Mouse (Mus musculus) right cerebral cortex, adult 18-20 months (tissue): ENCODE measurements at regions not wholly inside any gene's neighbourhood (a gene's known extent, or its start where the extent isn't known, plus 50 kb on each side); places are given as distances from the start of the nearest gene placed in this dataset.
A peak's percentile ranks its signal among the peaks of the same experiment; 100 is the strongest.
"Not testable (repeated sequence)": the region's sequence is repeated elsewhere in the genome, so short reads cannot be mapped to it uniquely, and the experiment has no call there.

Source experiments
- DNase-seq: peaks from one replicate; pipeline ENCODE4 v3.0.0; 2022; ENCODE audit warnings: mixed read lengths

DNA sequence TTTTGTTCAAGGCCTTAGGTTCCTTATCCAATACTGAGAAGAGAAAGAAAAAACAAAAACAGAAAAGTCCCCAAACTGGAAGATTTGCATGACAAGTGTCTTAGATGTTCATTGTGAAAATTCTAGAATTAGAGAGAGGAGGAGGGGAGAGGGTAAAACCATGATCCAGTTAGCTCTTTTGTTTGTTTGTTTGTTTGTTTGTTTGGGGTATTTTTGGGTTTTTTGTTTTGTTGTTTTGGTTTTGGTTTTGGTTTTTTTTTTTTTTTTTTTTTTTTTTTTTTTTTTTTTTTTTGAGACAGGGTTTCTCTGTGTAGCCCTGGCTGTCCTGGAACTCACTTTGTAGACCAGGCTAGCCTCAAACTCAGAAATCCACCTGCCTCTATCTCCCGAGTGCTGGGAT lies 100.8 kb upstream of the Klf3 start:
- not testable (repeated sequence) for DNase-seq

DNA sequence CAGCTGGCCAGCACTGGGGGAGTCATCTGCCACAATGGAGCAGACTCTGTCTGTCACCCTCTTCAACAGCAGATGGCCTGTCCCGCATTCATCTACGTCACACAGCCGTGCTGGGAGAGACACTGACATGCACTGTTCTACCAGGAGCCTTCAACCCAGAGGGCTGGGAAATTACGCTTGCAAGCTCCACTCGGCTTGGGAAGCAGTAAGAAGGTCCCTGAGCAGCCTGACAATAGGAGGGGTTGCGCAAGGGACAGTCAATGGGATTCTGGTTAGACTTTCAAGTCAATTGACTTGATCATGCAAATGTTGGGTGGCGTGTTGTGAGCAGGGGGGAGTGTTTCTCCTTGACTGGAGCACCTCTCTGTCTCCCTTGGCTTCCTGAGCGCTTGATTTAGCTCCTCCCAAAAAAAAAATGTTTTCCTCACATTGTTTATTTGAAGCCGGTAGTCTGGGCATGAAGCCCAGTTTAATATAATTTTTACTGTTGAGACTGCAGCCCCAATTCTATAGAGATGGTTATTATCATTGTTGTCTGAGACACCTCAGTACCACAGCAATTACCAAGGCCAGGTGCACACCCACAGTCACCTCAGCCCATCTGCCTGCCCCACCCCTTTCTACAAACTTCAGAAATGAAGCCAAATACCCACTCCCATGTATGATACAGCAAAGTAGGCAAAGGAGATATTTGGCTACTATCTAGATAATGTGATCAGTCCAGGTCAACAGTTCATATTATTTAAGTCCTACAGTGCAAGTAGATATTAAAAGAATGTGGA lies 99.9 kb upstream of the Klf3 start:
- DNase-seq, result peak; percentile 58

DNA sequence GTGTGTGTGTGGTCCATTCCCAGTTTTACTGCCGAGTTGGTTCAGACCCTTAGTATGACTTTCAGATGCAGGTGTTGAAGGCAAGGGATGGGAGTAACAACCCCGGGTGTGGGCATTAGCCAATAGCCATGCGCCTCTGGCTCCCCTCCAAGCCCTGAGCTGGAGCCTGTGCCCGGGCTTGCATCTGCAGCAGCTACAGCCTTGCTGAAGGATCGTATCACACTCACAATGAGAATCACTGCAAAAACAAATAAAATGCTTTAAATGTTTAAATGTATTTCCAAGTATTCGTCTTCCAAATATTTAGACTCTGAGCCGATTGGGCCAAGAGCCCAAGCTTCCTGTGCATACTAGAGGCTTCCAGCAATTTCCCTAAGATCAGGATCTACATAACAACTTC lies 99.0 kb upstream of the Klf3 start:
- DNase-seq, result peak; percentile 53

DNA sequence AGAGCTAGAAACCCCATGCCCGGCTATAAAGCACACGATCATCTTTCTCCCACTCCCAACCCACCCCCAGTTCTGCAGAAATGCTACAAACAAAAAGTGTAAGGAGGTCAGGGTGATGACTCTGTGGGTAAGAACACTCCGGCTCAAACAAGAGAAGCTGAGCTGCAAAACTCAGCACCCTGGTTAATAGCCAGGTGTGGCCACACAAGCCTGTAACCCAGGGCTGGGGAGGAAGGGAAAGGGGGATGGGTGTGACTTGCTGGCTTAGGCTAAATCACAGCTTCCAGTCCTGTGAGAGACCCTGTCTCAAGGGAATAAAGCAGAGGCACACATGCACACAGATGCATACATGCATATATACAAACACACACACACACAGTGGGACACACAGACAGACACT lies 96.6 kb upstream of the Klf3 start:
- no peak for DNase-seq

DNA sequence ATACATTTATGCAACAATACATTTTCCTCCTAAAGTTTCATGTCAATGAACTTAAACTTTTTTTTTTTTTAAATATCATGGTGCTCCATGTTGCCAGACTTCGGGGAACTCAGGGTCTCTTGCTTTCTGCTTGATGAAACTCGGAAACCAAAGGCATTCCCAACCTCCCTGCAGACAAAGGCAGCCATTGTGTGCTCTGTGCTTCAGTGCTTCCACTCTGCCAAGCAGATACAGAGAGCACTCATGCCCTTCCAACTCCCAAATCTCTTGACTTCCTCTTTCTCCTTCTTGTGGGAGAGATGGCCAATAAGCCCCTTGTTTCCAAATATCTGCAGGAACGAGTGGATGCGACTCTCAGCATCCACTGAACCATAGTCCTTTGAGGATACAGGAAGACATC lies 94.0 kb upstream of the Klf3 start:
- DNase-seq, result no peak

DNA sequence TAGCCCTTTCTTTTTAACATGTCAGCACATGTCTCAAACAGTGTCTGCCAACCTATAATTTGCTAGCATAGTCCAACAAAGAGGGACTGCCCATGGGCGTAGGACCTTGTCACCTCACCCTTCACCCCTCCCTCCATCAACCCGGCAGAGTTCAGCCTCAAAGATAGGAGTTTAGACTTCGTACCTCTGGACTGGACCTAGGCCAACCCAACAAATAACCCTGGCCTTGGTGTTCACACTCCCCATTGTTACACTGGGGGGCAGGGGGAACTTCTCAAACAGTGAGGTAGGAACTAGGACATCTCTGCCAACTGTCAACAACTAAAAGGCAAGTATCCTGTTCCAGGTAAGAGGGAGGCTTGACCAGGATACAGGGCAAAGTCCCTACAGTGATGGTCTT lies 93.0 kb upstream of the Klf3 start:
- no peak for DNase-seq

DNA sequence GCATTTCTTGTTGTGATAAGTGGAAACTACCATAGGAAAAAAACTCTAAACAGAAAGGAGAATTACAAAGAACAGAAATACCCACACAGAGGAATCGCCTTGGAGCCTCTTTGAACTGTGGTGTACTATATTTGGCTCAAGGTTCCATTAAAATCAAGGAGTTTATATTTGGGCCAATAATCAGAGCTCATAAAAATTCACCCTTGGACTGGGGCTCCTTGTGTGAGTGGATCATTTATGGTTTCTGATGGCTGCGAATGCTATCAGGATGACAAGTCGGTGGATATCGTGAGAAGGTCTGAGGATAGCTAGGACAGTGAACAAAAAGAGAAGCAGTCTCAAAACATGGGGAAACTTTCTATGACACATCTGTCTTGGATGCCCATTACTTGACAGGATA lies 92.2 kb upstream of the Klf3 start:
- DNase-seq, result no peak

DNA sequence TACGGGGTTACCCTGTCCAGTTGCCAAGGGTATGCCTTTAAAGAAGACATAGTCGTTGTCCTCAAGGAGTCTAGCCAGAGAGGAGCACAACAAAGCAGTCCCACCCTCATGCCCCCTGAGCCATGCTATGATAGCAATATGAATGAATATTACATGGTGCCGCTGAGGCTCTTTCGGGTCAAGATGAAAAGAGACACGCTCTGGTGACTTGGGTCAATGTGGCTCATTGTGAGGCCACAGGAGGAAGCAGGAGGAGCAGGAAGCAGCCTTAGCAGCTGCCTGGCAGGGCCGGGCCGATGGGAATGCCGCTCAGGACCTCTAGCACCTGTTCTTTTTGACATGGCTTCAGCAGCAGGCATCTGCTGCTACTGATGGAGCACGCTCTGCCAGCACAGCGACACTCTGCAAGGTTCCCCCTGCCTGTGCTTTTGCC lies 89.0 kb upstream of the Klf3 start:
- no peak for DNase-seq

DNA sequence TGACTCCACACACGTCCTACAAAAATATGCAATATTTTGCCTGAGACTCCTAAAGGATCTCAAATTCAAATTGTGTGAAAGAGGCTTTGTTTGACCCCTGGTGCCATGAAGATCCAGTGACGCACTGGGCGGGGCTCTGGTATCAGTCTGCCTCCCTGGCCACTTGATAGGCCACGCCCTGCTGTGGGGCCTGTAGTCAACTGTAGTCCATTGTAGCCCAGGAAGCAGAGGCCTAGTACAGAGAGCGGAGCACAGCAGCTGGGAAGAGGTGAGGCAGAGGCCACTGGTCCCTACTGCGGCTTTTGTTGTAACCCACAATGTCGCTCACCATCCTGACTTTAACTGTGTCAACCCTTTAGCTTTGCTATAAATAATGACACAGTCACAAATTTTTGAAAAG lies 88.5 kb upstream of the Klf3 start:
- peak; percentile 17 for DNase-seq

DNA sequence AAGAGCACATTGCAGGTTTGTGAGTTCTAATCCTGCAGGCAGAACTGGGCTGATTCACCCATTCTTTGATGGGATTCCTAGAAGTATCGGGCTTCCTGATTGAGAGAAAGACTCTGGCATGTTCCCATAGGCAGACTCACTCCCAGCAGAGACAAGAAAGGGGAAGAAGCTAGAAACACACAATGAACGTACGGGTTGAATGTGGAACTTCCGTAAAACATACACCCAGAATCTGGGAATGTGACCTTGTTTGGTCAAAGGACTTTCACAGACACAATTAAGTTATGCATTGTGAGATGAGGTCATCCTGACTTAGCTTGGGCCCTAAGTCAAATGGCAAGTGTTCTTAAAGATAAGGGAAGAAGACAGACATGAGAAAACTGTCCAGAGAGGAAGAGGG lies 86.6 kb upstream of the Klf3 start:
- DNase-seq, result no peak

DNA sequence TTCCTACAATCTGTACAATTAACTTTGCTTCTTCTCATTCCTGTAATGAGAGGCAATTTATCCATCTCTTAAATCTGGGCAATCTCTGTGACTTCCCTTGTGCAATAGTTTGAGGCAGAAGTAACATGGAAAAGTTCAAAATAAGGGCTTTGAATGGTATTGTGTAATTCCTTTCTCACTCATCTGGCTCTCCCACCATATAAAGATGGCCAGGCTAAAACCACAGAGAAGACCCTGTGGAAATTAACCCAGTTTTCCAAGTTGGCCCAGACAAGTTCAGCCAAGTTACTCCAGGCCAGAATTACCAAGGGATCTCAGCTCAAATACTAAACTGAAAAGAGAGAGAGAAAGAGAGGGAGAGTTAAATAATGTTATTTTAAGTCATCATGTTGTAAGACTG lies 81.0 kb upstream of the Klf3 start:
- no peak for DNase-seq

DNA sequence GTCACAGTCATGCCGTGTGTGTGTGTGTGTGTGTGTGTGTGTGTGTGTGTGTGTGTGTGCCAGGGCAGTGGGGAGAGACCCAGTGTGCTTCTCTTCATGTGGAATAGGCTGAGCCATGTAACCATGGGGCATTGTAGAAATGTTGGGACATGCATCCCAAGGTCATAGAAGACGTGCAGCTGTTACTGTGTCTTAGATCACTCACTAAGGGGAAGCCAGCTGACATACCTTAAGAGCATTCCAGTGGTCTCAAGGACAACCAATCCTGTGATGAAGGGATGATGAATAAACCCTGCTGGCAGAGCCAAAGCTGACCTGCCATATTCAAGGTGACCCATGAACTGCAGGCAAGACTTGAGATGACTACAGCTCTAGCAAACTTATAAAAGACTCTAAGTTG lies 75.3 kb upstream of the Klf3 start:
- DNase-seq, result no peak

DNA sequence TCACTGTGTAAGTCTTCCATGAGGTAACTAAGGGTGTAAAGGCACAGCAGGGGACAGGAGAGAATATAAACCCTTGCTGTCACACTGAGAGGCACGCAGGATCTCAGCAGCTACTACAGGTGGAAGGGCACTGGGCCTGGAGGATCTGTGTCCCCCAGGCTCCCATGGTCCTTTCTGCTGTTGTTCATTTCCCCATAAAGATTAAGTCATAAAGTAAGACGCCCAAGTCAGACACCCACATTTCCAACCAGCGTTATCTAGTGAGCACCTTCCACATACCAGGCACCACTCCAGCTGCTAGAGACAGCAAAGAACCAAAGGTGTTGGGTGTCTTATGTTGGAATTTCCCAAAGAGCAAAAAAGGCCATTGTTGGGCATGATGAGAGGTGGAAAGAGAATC lies 70.8 kb upstream of the Klf3 start:
- DNase-seq, result no peak

DNA sequence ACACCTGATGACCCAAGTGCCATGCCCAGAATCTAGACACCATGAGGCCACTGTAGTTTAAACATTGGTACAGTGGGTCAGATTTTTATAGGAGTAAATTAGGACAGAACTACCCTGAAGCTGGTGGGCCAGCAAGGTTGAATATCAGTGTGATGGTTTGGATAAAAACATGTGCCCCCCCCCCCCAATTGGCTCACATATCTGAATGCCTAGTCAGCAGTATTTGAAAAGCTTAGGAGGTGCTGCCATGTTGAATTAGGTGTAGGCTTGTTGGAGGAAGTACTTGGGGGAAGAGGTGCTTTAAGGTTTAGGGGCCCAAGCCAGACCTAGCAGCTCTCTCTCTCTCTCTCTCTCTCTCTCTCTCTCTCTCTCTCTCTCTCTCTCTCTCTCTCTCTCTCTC lies 66.2 kb upstream of the Klf3 start:
- DNase-seq, result no peak

DNA sequence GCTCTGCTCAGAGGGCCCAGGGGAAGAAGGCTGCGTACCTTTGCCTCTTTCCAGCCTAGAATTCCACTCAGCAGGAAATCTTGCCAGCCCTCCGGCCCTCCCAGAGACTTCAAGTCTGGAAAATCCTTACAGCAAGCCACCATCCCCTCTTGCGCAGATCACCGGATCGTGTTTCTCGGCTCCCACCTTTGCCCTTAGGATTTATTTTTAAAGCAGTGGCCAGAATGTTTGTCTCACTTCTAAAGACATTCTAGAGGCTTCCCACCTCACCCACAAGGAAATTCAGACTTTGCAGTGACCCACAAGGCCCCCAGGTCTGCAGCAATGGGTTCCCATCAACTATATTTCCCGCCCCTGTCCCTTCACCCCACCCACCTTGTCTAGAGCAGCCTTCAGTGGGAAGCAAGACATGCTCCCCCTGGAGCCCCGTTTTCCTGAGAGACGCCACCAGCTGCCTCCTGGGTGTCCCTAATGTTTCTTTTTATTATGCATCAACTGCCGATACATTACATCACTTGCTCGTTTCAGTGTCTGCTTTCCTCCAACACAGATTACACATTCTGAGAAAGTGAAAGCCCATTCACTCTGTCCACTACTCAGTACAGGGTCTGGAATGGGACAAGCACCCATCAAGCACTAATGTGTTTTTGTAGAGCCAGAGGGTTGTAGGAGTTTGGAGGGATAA lies 65.0 kb upstream of the Klf3 start:
- DNase-seq, result no peak

DNA sequence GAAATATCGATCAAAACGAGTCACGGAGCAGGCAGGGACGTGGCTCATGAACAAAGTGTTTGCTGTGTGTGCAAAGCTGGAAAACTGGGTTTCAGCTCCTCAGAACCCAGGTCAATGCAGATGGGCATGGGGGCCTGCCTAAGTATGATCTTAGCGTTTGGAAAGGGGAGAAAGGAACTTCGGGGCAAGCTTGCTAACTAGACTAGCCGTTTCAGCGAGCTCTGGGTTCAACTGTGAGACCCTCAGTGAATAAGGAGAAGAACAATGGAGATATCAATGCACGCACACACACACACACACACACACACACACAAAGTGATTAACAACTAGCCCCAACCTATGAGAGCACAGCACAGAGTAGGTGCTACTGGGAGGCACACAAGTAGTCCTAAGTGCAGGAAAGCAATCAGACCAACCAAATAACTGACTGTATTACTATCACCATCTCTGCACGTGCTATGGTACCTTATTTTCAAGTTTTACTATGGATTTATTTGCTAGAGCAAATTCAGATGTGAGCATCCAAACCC lies 64.3 kb upstream of the Klf3 start:
- no peak for DNase-seq

DNA sequence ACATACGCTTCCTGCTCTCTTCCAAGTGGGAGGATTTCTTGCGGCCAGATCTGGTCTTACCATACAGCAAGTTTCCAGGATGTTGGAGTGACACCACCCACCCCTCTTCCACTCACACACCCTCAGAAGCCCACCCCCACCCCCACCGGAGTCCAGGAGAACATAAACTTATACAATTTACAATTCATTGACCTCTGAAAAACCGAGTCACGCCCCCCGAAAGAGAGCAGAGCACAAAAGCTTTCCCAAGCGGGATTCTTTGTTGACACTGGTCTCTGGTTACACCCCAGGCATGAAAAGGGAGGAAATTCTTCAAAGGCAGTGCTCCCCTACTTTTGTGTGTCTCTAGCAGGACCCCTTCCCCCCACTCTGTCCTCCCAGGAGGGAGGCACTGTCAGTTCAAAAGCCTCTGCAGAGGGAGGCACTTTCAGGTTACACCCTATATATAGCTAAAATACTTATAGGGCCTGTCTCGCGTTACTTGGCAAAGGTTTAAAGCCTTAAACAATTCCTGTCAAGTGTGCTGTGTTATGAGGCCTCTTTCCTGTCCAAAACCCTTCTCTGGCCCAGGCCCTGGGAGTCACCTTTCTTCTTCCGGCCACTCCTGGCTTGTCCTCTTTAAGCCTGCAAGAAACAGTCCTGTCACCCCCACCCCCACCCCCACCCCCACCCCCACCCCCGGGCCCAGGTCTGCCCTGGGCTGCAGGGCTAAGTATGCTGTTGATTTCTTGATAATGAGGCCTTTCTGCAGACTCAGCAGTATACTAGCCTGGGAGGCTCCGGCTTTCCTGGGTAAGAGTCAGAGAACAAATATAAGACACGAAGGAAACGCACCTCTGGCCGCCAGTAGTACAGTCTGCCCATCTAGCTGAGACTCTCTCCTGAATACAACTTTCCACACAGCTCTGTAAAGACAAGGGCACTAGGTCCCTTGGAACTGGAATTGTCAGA lies 63.6 kb upstream of the Klf3 start:
- no peak for DNase-seq

DNA sequence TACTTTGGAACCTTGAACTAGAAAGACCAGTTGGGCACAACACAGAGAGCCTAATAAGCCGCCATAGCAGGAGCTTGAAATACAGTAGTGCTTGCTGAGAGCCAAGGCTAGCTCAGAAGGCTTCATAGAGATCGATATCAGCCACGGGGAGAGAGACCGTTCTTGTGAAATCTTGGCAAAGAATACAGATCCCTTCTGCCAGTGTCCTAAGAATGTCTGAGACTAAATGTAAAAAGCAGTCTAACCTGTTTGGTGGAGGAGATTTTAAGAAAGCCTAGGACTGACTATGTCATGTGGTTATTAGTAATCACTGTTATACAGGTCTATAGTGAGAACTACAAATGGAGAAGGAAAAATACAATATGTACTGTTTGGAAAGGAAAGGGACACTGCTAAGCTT lies 59.1 kb upstream of the Klf3 start:
- no peak for DNase-seq

DNA sequence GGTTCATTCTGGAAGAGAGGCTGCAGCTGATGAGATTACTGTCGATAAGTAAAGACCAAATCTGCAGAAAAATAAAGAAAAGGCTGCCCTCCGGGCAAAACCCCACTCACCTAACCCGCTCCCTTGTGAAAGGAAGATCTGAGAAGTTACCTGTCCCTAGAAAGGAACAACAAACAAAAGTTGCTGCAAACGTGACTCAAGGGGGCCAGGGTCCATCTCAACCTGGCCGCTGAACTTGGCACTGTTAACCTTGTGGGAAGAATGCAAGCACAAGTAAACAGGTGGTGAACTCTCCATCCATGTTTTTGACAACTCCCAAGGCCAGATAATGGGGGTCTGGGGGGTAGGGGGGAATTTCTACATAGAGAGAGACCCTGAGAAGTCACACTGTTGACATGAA lies 58.7 kb upstream of the Klf3 start:
- no peak for DNase-seq

DNA sequence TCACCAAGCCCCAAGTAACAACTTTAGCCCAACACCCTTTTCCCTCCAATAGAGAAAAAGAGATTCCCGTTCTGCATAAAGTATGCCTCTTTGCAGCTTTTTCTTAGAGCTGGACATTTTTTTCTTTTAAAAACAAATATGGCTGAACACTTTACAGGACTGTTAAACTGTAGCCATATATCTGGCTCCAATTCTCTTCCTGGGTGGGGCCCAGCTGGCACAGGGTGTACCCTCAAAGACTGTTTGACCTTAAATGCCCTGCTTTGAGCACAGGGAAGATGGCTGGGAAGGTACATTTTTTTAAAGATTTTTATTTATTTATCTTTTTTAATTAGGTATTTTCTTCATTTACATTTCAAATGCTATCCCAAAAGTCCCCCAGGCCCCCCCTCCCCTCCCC lies 55.7 kb upstream of the Klf3 start:
- no peak for DNase-seq

DNA sequence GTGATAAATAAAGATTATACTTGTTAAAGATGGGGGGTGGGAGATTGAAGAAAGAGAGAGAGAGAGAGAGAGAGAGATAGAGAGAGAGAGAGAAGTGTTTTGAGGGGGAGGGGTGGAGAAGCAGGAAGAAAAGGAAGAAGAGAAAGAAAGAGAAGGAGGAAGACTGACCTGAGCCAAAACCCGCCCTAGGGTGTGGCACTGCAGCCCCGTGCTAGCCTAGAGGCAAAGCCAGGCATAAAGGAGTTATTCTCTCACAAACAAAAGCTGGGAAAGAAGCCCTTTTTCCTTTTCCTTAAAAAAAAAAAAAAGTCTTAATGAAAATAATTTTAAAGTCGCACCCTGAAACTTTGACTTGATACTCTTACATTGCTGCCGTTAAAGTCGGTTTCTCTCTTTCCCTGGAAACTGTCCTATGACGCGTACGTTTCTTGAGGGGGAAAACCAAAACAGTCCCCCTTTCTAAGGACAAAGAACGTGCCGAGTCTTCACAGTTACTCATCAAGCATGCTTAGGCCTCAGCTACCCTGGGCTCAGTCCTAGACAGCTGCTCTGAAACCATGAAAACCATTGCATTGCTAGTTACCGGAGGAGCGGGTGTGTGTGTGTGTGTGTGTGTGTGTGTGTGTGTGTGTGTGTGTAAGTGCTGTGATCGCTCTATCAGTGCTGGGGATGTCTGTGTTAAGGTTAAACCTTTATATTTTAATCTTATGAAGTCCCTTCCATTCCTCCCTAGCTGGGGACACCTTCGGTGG lies 53.6 kb upstream of the Klf3 start:
- DNase-seq, result no peak

DNA sequence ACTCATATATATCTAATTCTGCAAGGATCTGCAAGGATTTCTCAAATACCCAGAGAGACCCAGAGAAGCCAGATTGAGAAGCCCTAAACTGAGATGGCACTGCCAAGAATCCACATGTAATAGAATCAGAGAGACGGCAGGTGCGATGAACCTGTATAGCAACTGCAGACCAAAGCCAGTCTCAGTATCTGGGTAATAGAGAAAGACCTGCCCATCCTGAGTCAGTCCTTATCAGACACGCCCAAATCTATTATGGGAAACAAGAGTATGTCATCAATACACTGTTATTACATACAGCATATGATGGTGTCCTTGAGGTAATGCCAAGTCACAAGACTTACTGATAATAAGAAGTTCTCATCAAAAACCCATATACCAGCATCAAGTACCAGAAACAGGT lies 52.8 kb upstream of the Klf3 start:
- DNase-seq, result no peak
